Mouse (Mus musculus): ENCODE measurements at regions not wholly inside any gene's neighbourhood (a gene's known extent, or its start where the extent isn't known, plus 50 kb on each side); places are given as distances from the start of the nearest gene placed in this dataset.

- TF ChIP-seq CTCF (IDR thresholded peaks at IDR 0.05; ENCODE audit: borderline replicate concordance, extremely low read depth, insufficient read depth, insufficient read length) (no peak), POLR2A (IDR thresholded peaks at IDR 0.05; ENCODE audit: borderline replicate concordance, extremely low read depth, insufficient read depth, insufficient read length, poor library complexity, severe bottlenecking) (no peak)
- no peak for DNase-seq (ENCODE audit: low read depth)
These were observed 111.0 kb upstream of the Fbxo11 start for GRCm38 (mm10) chr17:88175951-88176623.

- DNase-seq (ENCODE audit: low read depth), result no peak
- TF ChIP-seq POLR2A (IDR thresholded peaks at IDR 0.05; ENCODE audit: borderline replicate concordance, extremely low read depth, insufficient read depth, insufficient read length, poor library complexity, severe bottlenecking), result no peak
- no peak for TF ChIP-seq CTCF (IDR thresholded peaks at IDR 0.05; ENCODE audit: borderline replicate concordance, extremely low read depth, insufficient read depth, insufficient read length)
These were observed 125.6 kb upstream of the Fbxo11 start for GRCm38 (mm10) chr17:88190735-88191134.

- no peak for TF ChIP-seq POLR2A (IDR thresholded peaks at IDR 0.05; ENCODE audit: borderline replicate concordance, extremely low read depth, insufficient read depth, insufficient read length, poor library complexity, severe bottlenecking)
- TF ChIP-seq CTCF (IDR thresholded peaks at IDR 0.05; ENCODE audit: borderline replicate concordance, extremely low read depth, insufficient read depth, insufficient read length), result no peak
These were observed 126.4 kb upstream of the Fbxo11 start for GRCm38 (mm10) chr17:88191444-88191843.

GRCm38 (mm10) chr17:88191930-88192807 is 127.1 kb upstream of the Fbxo11 start:
- DNase-seq (ENCODE audit: low read depth), result no peak
- TF ChIP-seq POLR2A (IDR thresholded peaks at IDR 0.05; ENCODE audit: borderline replicate concordance, extremely low read depth, insufficient read depth, insufficient read length, poor library complexity, severe bottlenecking) (no peak), CTCF (IDR thresholded peaks at IDR 0.05; ENCODE audit: borderline replicate concordance, extremely low read depth, insufficient read depth, insufficient read length) (no peak)

More at GRCm38 (mm10) chr17:88191444-88191843, 126.4 kb upstream of the Fbxo11 start:
- no peak for DNase-seq (ENCODE audit: low read depth)

- DNase-seq (ENCODE audit: low read depth), result no peak
- TF ChIP-seq POLR2A (IDR thresholded peaks at IDR 0.05; ENCODE audit: borderline replicate concordance, extremely low read depth, insufficient read depth, insufficient read length, poor library complexity, severe bottlenecking) (no peak), CTCF (IDR thresholded peaks at IDR 0.05; ENCODE audit: borderline replicate concordance, extremely low read depth, insufficient read depth, insufficient read length) (no peak)
These were observed 129.6 kb upstream of the Fbxo11 start for GRCm38 (mm10) chr17:88194693-88195092.

GRCm38 (mm10) chr17:88195303-88195702 is 130.2 kb upstream of the Fbxo11 start:
- peak; percentile 27 for DNase-seq (ENCODE audit: low read depth)
- TF ChIP-seq CTCF (IDR thresholded peaks at IDR 0.05; ENCODE audit: borderline replicate concordance, extremely low read depth, insufficient read depth, insufficient read length), result no peak
- no peak for TF ChIP-seq POLR2A (IDR thresholded peaks at IDR 0.05; ENCODE audit: borderline replicate concordance, extremely low read depth, insufficient read depth, insufficient read length, poor library complexity, severe bottlenecking)

- TF ChIP-seq CTCF (IDR thresholded peaks at IDR 0.05; ENCODE audit: borderline replicate concordance, extremely low read depth, insufficient read depth, insufficient read length) (no peak), POLR2A (IDR thresholded peaks at IDR 0.05; ENCODE audit: borderline replicate concordance, extremely low read depth, insufficient read depth, insufficient read length, poor library complexity, severe bottlenecking) (no peak)
- DNase-seq (ENCODE audit: low read depth), result no peak
These were observed 130.8 kb upstream of the Fbxo11 start for GRCm38 (mm10) chr17:88195893-88196292.

- DNase-seq (ENCODE audit: low read depth), result peak; percentile 24
- no peak for TF ChIP-seq CTCF (IDR thresholded peaks at IDR 0.05; ENCODE audit: borderline replicate concordance, extremely low read depth, insufficient read depth, insufficient read length)
- no peak for TF ChIP-seq POLR2A (IDR thresholded peaks at IDR 0.05; ENCODE audit: borderline replicate concordance, extremely low read depth, insufficient read depth, insufficient read length, poor library complexity, severe bottlenecking)
These were observed 131.2 kb upstream of the Fbxo11 start for GRCm38 (mm10) chr17:88196322-88196721.

- no peak for DNase-seq (ENCODE audit: low read depth)
These were observed 132.3 kb upstream of the Fbxo11 start for GRCm38 (mm10) chr17:88197381-88197780.

GRCm38 (mm10) chr17:88201249-88201970 is 136.3 kb upstream of the Fbxo11 start:
- TF ChIP-seq CTCF (IDR thresholded peaks at IDR 0.05; ENCODE audit: borderline replicate concordance, extremely low read depth, insufficient read depth, insufficient read length) (no peak), POLR2A (IDR thresholded peaks at IDR 0.05; ENCODE audit: borderline replicate concordance, extremely low read depth, insufficient read depth, insufficient read length, poor library complexity, severe bottlenecking) (no peak)
- peak; percentile 20 for DNase-seq (ENCODE audit: low read depth)

More at GRCm38 (mm10) chr17:88197381-88197780, 132.3 kb upstream of the Fbxo11 start:
- TF ChIP-seq CTCF (IDR thresholded peaks at IDR 0.05; ENCODE audit: borderline replicate concordance, extremely low read depth, insufficient read depth, insufficient read length) (no peak), POLR2A (IDR thresholded peaks at IDR 0.05; ENCODE audit: borderline replicate concordance, extremely low read depth, insufficient read depth, insufficient read length, poor library complexity, severe bottlenecking) (no peak)

- no peak for TF ChIP-seq CTCF (IDR thresholded peaks at IDR 0.05; ENCODE audit: borderline replicate concordance, extremely low read depth, insufficient read depth, insufficient read length)
- no peak for TF ChIP-seq POLR2A (IDR thresholded peaks at IDR 0.05; ENCODE audit: borderline replicate concordance, extremely low read depth, insufficient read depth, insufficient read length, poor library complexity, severe bottlenecking)
- DNase-seq (ENCODE audit: low read depth), result no peak
These were observed 137.1 kb upstream of the Fbxo11 start for GRCm38 (mm10) chr17:88202214-88202613.
